Mouse (Mus musculus): Measurements from ENCODE around the gene Grin3b.

Grin3b gene

DNA sequence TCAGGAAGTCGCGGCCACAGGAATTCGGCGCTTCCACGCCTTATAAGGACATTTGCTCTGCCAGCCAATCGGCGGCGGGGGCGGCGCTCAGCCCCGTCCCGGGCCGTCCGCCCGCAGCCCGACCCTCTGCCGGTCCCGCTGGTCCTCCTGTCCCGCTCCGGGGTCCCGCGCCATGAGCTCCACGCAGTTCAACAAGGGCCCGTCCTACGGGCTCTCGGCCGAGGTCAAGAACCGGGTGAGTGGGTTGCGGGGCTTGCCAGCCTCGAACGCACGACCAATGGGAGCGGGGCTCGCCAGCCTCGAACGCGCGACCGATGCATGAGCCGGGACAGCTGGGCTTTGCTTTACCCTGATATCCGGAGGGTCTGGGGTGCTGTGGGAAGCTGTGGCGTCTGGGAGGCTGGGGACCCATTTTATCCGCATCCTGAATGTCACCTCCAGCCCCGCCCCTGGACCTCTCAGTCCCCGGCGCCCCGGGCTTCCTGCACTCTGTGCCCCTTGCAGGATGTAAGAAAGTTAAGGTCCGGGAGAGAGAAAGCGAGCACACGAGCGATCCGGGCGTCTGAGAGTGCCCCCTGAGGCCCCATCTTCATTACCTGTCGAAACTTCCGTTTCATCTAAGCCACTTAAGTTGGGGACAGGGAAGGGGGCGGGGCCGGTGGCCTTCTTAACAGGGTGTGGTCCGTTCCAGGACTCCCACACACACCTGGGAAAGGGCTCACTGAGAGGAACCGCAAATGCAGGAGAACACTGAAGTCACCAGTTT is 18.2 kb downstream of the Grin3b start, which contains the start of gene Cnn2:
Gene Cnn2 (plus strand): TSS at position 79 of the 766 bp plus-strand sequence.
- no peak for TF ChIP-seq GATA4 (IDR thresholded peaks at IDR 0.05; ENCODE audit: insufficient replicate concordance, low read length)

DNA sequence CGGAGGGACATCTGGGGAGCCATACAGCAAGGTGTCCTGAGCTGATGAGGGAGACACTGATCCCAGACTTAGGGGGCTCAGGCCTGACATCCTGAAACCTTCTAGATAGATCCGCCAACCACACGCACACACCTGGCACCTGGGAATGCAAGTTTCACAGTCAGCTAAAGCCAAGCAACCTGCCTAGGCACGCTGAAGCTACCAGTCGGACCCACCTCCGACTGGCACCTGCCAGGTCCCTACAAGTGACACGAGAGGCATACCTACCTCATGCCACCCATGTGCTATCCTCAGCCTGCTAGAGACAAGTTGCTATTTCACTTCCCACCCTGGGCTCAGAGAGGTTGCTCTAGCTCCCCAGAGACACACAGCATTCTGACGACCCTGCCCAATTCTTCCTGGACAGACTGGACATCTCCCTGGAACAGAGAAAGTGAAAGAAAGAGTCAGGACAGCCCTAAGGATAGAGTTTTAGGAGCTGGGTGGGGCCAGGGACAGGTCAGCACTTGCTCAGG is 18.8 kb downstream of the Grin3b start:
- TF ChIP-seq GATA4 (IDR thresholded peaks at IDR 0.05; ENCODE audit: insufficient replicate concordance, low read length): no peak

DNA sequence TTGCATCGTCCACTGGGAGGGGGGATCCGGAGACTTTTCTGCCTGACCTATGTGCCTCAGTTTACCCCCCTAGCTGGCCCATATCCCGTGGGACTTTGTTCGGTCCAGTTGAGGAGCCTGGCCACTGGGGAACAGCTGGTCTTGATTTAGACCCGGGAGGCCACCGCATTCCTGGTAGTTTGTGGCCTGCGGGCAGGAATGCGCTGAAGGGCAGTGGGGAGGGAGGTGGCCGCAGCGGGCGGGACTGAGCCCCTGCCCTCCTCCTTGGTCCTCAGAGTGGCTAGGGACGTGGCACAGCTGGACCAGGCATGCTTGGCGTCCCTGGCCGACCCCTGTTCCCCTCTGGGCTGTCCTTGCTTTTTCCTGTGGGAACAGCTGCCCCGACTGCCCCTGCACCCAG is 19.4 kb downstream of the Grin3b start:
- no peak for TF ChIP-seq GATA4 (IDR thresholded peaks at IDR 0.05; ENCODE audit: insufficient replicate concordance, low read length)

DNA sequence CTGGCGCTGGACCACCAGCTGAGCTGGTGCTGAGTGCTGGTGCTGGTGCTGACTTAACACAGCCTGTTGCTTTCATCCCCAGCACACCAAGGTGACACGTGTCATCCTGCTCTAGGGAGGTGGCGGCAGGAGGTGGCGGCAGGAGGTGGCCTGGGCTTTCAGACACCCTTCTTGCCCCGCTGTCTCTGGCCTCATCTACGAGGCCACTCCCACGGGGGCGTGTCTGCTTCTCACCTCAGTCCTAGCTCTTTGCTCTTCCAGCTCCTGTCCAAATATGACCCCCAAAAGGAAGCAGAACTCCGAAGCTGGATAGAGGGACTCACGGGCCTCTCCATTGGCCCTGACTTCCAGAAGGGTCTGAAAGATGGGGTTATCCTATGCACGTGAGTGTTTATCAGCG is 20.6 kb downstream of the Grin3b start:
- no peak for TF ChIP-seq GATA4 (IDR thresholded peaks at IDR 0.05; ENCODE audit: insufficient replicate concordance, low read length)

DNA sequence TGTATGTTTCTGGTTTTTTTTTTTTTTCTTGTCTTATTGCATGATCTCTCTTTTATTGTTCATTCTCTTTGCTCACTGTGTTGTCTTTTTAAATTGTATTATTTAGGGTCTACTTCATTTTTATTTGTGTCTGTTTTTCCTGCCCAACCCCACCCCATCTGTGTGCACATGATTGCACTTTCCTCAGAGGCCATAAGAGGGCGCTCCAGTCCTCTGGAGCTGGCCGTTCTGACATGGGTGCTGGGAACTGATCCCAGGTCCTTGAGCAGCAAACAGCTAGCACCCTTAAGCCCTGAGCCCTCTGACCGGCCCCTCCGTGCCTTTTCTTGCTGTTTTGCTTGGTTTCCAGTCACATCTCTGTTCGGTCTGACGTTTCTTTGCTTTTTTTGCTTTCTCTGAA is 21.0 kb downstream of the Grin3b start:
- no peak for TF ChIP-seq GATA4 (IDR thresholded peaks at IDR 0.05; ENCODE audit: insufficient replicate concordance, low read length)

DNA sequence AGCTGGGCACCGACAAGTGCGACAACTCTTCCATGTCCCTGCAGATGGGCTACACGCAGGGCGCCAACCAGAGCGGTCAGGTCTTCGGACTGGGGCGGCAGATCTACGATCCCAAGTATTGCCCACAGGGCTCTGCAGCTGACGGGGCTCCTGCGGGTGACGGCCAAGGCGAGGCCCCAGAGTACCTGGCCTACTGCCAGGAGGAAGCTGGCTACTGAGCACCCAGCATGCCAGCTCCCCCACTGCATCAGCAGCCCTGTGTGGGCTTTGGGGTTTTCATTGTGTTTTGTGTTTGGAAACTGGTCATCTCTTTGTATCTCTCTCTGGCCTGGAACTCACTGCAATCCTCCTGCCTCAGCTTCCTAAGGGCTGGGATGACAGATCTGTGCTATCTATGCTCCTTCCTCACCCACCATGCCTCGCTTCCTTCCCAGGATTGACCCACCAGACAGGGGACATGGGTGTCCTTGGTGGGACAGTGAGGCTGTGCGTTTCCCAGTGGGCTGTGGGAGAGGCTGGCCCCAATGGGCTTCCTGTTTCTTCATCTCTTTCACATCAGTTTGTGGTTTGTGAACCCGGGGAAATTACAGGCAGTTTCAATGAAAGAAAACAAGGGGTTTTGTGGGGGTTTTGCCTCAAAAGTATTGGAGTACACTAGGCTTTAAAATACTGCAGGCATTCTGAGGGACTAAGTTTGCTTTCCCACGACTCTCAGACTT is 24.0 kb downstream of the Grin3b start:
- no peak for TF ChIP-seq GATA4 (IDR thresholded peaks at IDR 0.05; ENCODE audit: insufficient replicate concordance, low read length)

DNA sequence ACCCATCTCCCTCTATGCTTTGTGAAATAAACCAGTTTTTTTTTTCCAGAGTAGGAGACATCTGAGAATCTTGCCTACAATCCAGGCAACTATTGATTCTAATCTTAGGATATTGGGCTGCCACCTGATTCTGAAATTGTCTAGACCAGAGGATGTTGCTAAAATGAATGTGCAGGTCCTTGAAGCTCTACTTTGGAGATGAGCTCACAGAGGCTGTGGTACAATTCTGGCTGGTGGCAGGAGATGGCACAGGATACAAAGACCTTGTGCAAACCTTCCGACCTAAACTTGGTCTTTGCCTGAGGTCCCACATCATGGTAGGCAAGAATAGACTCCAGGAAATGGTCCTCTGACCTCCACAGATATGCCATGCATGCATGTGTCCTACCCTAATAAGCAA is 25.1 kb downstream of the Grin3b start:
- TF ChIP-seq GATA4 (IDR thresholded peaks at IDR 0.05; ENCODE audit: insufficient replicate concordance, low read length): no peak

DNA sequence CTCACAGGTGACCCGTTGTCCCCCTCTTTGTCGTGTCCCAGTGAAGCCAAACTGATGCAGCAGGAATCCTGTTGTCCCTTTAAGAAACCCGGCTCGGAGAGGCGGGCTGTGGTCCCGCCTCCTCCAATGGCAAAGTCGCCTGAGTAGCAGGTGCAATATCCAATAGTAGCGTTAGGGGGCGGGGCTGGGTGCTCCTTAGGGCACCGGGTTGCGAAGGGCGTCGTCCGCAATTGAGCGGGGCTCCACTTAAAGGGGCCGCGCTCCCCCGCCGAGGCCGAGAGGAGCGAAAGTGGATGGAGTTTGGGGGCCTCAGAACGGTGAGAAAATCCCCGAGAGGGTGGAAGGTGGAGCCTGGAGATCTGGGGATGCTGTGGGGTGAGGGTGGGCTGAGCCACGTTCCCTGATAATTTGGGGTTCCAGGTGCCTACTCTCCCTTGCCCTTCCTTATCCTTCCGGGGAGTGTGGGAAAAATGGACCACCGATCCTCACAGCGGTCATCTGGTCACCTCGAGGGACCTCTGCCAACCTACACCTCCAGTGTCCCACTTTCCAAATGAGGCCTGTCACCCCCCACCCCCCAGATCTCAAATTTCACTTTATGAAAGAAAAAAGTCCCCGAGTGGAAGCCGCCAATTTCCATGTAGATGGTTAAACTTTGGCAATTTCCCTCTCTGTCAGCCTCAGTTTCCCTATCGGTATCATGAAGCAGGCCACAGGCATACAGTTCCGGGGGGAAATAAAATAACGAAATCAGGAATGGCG is 25.9 kb downstream of the Grin3b start, which contains the start of gene Abca7:
Gene Abca7 (plus strand): TSS at position 223 of the 762 bp plus-strand sequence.
- TF ChIP-seq GATA4 (IDR thresholded peaks at IDR 0.05; ENCODE audit: insufficient replicate concordance, low read length): no peak

DNA sequence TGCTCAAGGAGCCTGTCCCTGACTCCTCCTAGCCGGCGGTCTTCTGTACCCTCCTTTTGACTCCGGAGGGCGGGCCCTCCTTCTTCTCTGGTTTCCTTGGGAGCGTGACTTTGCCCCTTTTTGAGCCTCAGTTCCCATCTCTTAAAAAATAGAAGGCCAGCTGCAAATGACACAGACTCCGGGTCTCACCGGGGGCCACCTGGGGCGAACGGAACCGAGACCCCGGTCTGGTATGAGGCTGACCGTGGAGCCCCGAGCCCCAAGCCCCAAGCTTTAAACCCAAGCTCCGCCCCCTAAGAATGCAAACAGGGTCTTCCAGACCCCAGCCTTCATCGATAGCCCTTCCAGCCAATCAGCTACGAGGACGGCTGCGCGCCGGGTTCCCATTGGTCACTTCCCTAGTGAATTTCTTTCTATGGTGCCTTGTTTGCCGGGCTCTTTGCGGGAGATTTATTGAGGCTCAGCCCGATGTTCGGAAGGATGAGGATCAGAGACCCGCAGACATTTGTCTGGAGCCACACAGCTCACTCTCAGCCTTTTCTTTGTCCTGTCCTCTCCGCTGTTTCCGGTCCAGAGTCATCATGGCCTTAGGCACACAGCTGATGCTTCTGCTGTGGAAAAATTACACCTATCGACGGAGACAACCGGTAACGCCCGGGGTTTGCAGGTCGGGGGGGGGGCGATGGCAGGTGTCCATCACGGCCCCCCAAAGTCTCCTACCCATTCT is 26.7 kb downstream of the Grin3b start:
- no peak for TF ChIP-seq GATA4 (IDR thresholded peaks at IDR 0.05; ENCODE audit: insufficient replicate concordance, low read length)

DNA sequence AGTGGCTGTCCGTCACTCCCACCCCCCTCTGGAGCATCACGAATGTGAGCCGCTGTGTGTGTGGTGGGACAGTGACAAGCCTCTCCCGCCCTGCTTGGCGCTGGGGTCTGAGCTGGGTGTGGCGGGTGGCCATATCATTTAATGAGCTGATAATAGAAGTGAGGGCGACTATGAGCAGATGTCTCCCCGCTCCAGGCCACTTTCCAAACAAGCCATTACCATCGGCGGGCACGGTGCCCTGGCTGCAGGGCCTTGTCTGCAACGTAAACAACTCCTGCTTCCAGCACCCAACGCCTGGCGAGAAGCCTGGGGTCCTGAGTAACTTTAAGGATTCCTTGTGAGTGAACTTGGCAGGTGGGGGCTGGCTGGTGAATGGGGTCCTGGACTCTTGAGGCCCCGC is 27.3 kb downstream of the Grin3b start:
- TF ChIP-seq GATA4 (IDR thresholded peaks at IDR 0.05; ENCODE audit: insufficient replicate concordance, low read length): no peak

DNA sequence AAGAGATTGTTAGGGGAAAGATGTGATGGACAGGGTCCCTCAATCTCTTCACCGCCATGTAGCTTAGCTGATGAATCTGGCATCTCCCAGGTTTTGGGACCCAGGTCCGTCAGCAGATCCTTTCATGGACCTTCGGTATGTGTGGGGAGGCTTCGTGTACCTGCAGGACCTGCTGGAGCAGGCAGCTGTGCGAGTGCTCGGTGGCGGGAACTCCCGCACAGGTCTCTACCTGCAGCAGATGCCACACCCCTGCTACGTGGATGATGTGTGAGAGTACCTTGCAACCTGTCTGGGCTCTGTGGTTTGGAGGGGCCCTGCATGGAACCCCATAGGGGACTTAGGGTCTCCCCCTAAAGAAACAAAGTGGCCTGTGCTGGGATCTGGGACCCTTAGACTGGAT is 31.4 kb downstream of the Grin3b start:
- no peak for TF ChIP-seq GATA4 (IDR thresholded peaks at IDR 0.05; ENCODE audit: insufficient replicate concordance, low read length)

DNA sequence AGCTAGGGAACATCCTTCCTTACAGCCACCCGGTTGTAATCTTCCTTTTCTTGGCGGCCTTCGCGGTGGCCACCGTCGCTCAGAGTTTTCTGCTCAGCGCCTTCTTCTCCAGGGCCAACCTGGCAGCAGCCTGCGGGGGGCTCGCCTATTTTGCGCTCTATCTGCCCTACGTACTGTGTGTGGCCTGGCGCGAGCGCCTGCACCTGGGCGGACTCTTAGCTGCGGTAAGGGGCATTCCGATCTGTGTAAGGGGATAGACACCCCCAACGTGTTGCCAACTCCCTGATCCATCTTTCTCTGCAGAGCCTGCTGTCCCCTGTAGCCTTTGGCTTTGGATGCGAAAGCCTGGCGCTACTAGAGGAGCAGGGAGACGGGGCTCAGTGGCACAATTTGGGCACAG is 32.3 kb downstream of the Grin3b start:
- no peak for TF ChIP-seq GATA4 (IDR thresholded peaks at IDR 0.05; ENCODE audit: insufficient replicate concordance, low read length)

DNA sequence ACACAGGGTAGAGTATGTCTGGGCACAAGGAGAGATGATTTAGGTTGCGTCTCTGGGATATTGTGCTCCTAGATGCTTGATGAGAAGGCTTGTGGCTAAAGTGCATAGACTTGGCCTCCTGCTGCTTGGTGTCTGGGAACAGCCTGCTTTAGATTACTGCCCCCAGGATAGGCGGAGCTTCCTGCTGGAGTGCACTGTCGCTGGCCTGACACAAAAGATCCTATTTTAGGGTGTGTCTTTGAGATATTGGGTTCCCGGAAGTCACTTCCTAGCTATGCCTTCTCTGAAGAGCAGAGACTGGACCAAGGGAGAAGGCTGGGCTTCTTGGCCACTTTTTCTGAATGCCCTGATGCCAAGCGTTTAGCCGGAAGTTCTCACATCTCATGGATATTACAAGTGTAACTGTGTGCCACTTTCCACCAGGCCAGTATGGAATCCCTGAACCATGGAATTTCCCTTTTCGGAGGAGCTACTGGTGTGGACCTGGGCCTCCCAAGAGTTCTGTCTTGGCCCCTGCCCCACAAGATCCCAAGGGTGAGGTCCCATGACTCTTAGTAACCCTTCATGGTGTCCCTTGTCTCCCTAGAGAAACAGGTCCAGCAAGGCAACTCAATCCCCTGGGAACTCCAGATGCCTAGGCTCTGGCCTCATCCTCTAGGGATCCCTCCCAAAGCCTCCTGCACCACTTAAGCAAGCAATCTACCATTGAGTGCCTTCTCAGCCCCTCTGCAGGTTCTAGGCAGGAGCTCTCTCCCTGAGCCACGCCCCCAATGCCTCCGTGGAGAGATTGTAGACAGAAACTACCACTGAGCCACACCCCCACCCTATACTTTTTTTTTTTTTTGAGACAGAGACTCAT is 33.1 kb downstream of the Grin3b start:
- peak; percentile 81; the same call in 1 of the 2 replicates for TF ChIP-seq GATA4 (IDR thresholded peaks at IDR 0.05; ENCODE audit: insufficient replicate concordance, low read length)

DNA sequence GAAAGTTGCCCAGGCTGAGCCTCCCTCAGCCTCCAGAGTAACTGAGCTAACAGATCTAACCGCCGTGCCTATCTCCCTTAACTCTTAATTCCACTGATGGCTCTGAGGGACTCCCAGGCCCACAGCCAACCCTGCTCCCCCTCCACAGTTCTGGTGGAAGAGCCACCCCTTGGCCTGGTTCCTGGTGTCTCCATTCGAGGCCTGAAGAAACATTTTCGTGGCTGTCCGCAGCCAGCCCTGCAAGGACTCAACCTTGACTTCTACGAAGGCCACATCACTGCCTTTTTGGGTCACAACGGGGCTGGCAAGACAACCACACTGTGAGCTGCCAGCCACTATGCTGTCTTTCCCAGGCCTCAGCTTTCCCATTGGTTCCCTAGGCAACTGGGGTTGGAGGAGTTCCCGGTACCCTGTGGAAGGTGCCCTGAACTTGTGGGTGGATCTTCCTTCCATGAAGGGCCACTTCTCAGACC is 33.8 kb downstream of the Grin3b start:
- TF ChIP-seq GATA4 (IDR thresholded peaks at IDR 0.05; ENCODE audit: insufficient replicate concordance, low read length): no peak
